Mouse (Mus musculus): Measurements from ENCODE around the gene Slc43a2.

GRCm38 (mm10) chr11:75510627-75510993 lies 20.9 kb upstream of the Slc43a2 start:
- TF ChIP-seq POLR2A (IDR thresholded peaks at IDR 0.05; ENCODE audit: low read depth, low read length) (peak; percentile 93), CTCF (conservative IDR thresholded peaks at IDR 0.05; ENCODE audit: insufficient read depth, insufficient read length, low read depth, low read length) (peak; percentile 87)

Measured in kidney, adult 2 months (tissue).